Mouse (Mus musculus): ENCODE measurements around the gene Dclk2. TPM values are rescaled to one million over a fixed set of nuclear protein-coding genes. Genes with fewer than 3 reads are reported as not detected.

The Dclk2 gene
- polyA plus RNA-seq, 1 experiment from 2014 or later = 88.8 TPM

- ATAC-seq (ENCODE audit: low FRiP score) = no peak
- Histone ChIP-seq H3K27me3 (ENCODE audit: control insufficient read depth, insufficient read depth, low read length) (no peaks in the 10 kb centered on the region), H3K9ac (no peak overlapping the region), H3K4me2 (replicated peaks) (no peak overlapping the region), H3K27ac (no peak overlapping the region), H3K4me3 (replicated peaks; ENCODE audit: low read length) (no peak overlapping the region), H3K4me1 (replicated peaks; ENCODE audit: control insufficient read depth, insufficient read depth, low read length) (peaks cover 39% of the 10 kb centered on the region), H3K36me3 (replicated peaks; ENCODE audit: control insufficient read depth, insufficient read depth) (no peaks in the 10 kb centered on the region; the same call in 1 of the 2 replicates), H3K9me3 (ENCODE audit: control insufficient read depth, low read length) (no peaks in the 10 kb centered on the region)
- no peak for DNase-seq (ENCODE audit: low spot score)
- WGBS = 90% methylated on average over 2 of the region's 2 CpGs
These were observed 78.2 kb downstream of the Dclk2 start for GRCm38 (mm10) chr3:86842461-86842860.

- ATAC-seq (ENCODE audit: low FRiP score) = no peak
- Histone ChIP-seq H3K4me3 (replicated peaks; ENCODE audit: low read length) (no peak overlapping the region), H3K27ac (peak overlapping the region; percentile 56), H3K27me3 (ENCODE audit: control insufficient read depth, insufficient read depth, low read length) (no peaks in the 10 kb centered on the region), H3K4me1 (replicated peaks; ENCODE audit: control insufficient read depth, insufficient read depth, low read length) (peaks cover 22% of the 10 kb centered on the region), H3K9me3 (ENCODE audit: control insufficient read depth, low read length) (no peaks in the 10 kb centered on the region), H3K36me3 (replicated peaks; ENCODE audit: control insufficient read depth, insufficient read depth) (no peaks in the 10 kb centered on the region; the same call in 1 of the 2 replicates), H3K4me2 (replicated peaks) (no peak overlapping the region), H3K9ac (peak overlapping the region; percentile 20; the same call in 1 of the 2 replicates)
- DNase-seq (ENCODE audit: low spot score) = no peak
- 21% methylated on average over 3 of the region's 3 CpGs for WGBS
These were observed 81.0 kb downstream of the Dclk2 start for GRCm38 (mm10) chr3:86839606-86840005.

- no peaks in the 10 kb centered on the region; the same call in 1 of the 2 replicates for H3K36me3 ChIP-seq (replicated peaks; ENCODE audit: control insufficient read depth, insufficient read depth)
- H3K4me3 ChIP-seq (replicated peaks; ENCODE audit: low read length) = no peak overlapping the region
- H3K27me3 ChIP-seq (ENCODE audit: control insufficient read depth, insufficient read depth, low read length) = no peaks in the 10 kb centered on the region
- no peak overlapping the region for H3K9ac ChIP-seq
- no peak overlapping the region for H3K27ac ChIP-seq
- H3K9me3 ChIP-seq (ENCODE audit: control insufficient read depth, low read length) = no peaks in the 10 kb centered on the region
- whole genome bisulfite sequencing = 60% methylated on average over 5 of the region's 5 CpGs
- H3K4me2 ChIP-seq (replicated peaks) = no peak overlapping the region
- peaks cover 21% of the 10 kb centered on the region for H3K4me1 ChIP-seq (replicated peaks; ENCODE audit: control insufficient read depth, insufficient read depth, low read length)
- no peak for ATAC-seq (ENCODE audit: low FRiP score)
- DNase-seq (ENCODE audit: low spot score) = no peak
These were observed 83.3 kb downstream of the Dclk2 start for GRCm38 (mm10) chr3:86837386-86837785.

- DNase-seq (ENCODE audit: low spot score) (no peak), ATAC-seq (ENCODE audit: low FRiP score) (no peak)
- 94% methylated on average over 4 of the region's 4 CpGs for WGBS
These were observed 85.5 kb downstream of the Dclk2 start for GRCm38 (mm10) chr3:86835180-86835579.

GRCm38 (mm10) chr3:86834341-86834740, 86.3 kb downstream of the Dclk2 start:
- H3K36me3 ChIP-seq (replicated peaks; ENCODE audit: control insufficient read depth, insufficient read depth) = peaks cover 17% of the 10 kb centered on the region
- H3K27me3 ChIP-seq (ENCODE audit: control insufficient read depth, insufficient read depth, low read length) = no peaks in the 10 kb centered on the region
- H3K4me2 ChIP-seq (replicated peaks) = no peak overlapping the region
- H3K4me3 ChIP-seq (replicated peaks; ENCODE audit: low read length) = no peak overlapping the region
- peaks cover 23% of the 10 kb centered on the region for H3K4me1 ChIP-seq (replicated peaks; ENCODE audit: control insufficient read depth, insufficient read depth, low read length)
- H3K9ac ChIP-seq = no peak overlapping the region
- WGBS = 63% methylated on average over 7 of the region's 7 CpGs
- no peaks in the 10 kb centered on the region for H3K9me3 ChIP-seq (ENCODE audit: control insufficient read depth, low read length)
- no peak for DNase-seq (ENCODE audit: low spot score)
- H3K27ac ChIP-seq = 0 out of 2 replicates have a peak overlapping the region, but pooled peaks have one; percentile 21
- no peak for ATAC-seq (ENCODE audit: low FRiP score)

More at GRCm38 (mm10) chr3:86835180-86835579, 85.5 kb downstream of the Dclk2 start:
- H3K4me2 ChIP-seq (replicated peaks) = no peak overlapping the region
- no peak overlapping the region for H3K4me3 ChIP-seq (replicated peaks; ENCODE audit: low read length)
- no peak overlapping the region for H3K27ac ChIP-seq
- peaks cover 27% of the 10 kb centered on the region for H3K4me1 ChIP-seq (replicated peaks; ENCODE audit: control insufficient read depth, insufficient read depth, low read length)
- no peaks in the 10 kb centered on the region for H3K27me3 ChIP-seq (ENCODE audit: control insufficient read depth, insufficient read depth, low read length)
- no peaks in the 10 kb centered on the region for H3K9me3 ChIP-seq (ENCODE audit: control insufficient read depth, low read length)
- H3K36me3 ChIP-seq (replicated peaks; ENCODE audit: control insufficient read depth, insufficient read depth) = peaks cover 16% of the 10 kb centered on the region
- H3K9ac ChIP-seq = no peak overlapping the region

GRCm38 (mm10) chr3:86832591-86833267, 87.9 kb downstream of the Dclk2 start:
- Histone ChIP-seq H3K36me3 (replicated peaks; ENCODE audit: control insufficient read depth, insufficient read depth) (peaks cover 17% of the 10 kb centered on the region), H3K4me2 (replicated peaks) (0 out of 2 replicates have a peak overlapping the region, but pooled peaks have one; percentile 17), H3K4me1 (replicated peaks; ENCODE audit: control insufficient read depth, insufficient read depth, low read length) (peaks cover 22% of the 10 kb centered on the region), H3K4me3 (replicated peaks; ENCODE audit: low read length) (no peak overlapping the region), H3K9ac (no peak overlapping the region), H3K27me3 (ENCODE audit: control insufficient read depth, insufficient read depth, low read length) (no peaks in the 10 kb centered on the region), H3K9me3 (ENCODE audit: control insufficient read depth, low read length) (no peaks in the 10 kb centered on the region), H3K27ac (peak overlapping the region; percentile 27)
- no peak for ATAC-seq (ENCODE audit: low FRiP score)
- no peak for DNase-seq (ENCODE audit: low spot score)
- 13% methylated on average over 14 of the region's 14 CpGs for WGBS

- 61% methylated on average over 8 of the region's 8 CpGs for WGBS
- Histone ChIP-seq H3K4me2 (replicated peaks) (no peak overlapping the region), H3K4me3 (replicated peaks; ENCODE audit: low read length) (no peak overlapping the region), H3K9ac (no peak overlapping the region), H3K9me3 (ENCODE audit: control insufficient read depth, low read length) (no peaks in the 10 kb centered on the region), H3K27me3 (ENCODE audit: control insufficient read depth, insufficient read depth, low read length) (no peaks in the 10 kb centered on the region), H3K27ac (peak overlapping the region; percentile 27; the same call in 1 of the 2 replicates), H3K4me1 (replicated peaks; ENCODE audit: control insufficient read depth, insufficient read depth, low read length) (peaks cover 22% of the 10 kb centered on the region), H3K36me3 (replicated peaks; ENCODE audit: control insufficient read depth, insufficient read depth) (peaks cover 17% of the 10 kb centered on the region)
- no peak for ATAC-seq (ENCODE audit: low FRiP score)
- DNase-seq (ENCODE audit: low spot score) = no peak
These were observed 88.5 kb downstream of the Dclk2 start for GRCm38 (mm10) chr3:86832115-86832514.

GRCm38 (mm10) chr3:86827506-86827905, 93.1 kb downstream of the Dclk2 start:
- H3K27me3 ChIP-seq (ENCODE audit: control insufficient read depth, insufficient read depth, low read length) = no peaks in the 10 kb centered on the region
- peaks cover 11% of the 10 kb centered on the region; the same call in 1 of the 2 replicates for H3K4me1 ChIP-seq (replicated peaks; ENCODE audit: control insufficient read depth, insufficient read depth, low read length)
- H3K9me3 ChIP-seq (ENCODE audit: control insufficient read depth, low read length) = no peaks in the 10 kb centered on the region
- H3K4me2 ChIP-seq (replicated peaks) = no peak overlapping the region
- peaks cover 27% of the 10 kb centered on the region for H3K36me3 ChIP-seq (replicated peaks; ENCODE audit: control insufficient read depth, insufficient read depth)
- no peak for ATAC-seq (ENCODE audit: low FRiP score)
- no peak overlapping the region for H3K27ac ChIP-seq
- no peak for DNase-seq (ENCODE audit: low spot score)
- no peak overlapping the region for H3K4me3 ChIP-seq (replicated peaks; ENCODE audit: low read length)
- H3K9ac ChIP-seq = no peak overlapping the region
- WGBS = 90% methylated on average over 3 of the region's 3 CpGs

- Histone ChIP-seq H3K4me2 (replicated peaks) (no peak overlapping the region), H3K4me1 (replicated peaks; ENCODE audit: control insufficient read depth, insufficient read depth, low read length) (peaks cover 10% of the 10 kb centered on the region), H3K9me3 (ENCODE audit: control insufficient read depth, low read length) (no peaks in the 10 kb centered on the region), H3K4me3 (replicated peaks; ENCODE audit: low read length) (no peak overlapping the region), H3K27me3 (ENCODE audit: control insufficient read depth, insufficient read depth, low read length) (no peaks in the 10 kb centered on the region), H3K36me3 (replicated peaks; ENCODE audit: control insufficient read depth, insufficient read depth) (peaks cover 17% of the 10 kb centered on the region), H3K27ac (no peak overlapping the region), H3K9ac (no peak overlapping the region)
- DNase-seq (ENCODE audit: low spot score) (no peak), ATAC-seq (ENCODE audit: low FRiP score) (no peak)
- WGBS = 59% methylated on average over 3 of the region's 3 CpGs
These were observed 99.3 kb downstream of the Dclk2 start for GRCm38 (mm10) chr3:86821383-86821782.
